Mouse (Mus musculus): Measurements from ENCODE around the gene Ccl3. TPM values are rescaled to one million over a fixed set of nuclear protein-coding genes. Genes with fewer than 3 reads are reported as not detected.
A peak's percentile ranks its signal among the peaks of the same experiment; 100 is the strongest.

Ccl3 gene
- total RNA-seq (2012; rRNA removed), result 3.2 and 5.0 TPM in 2 replicates
- total RNA-seq (2014; rRNA removed), result 6.7 and 10.6 TPM in 2 replicates
- 15.6 and 18.4 TPM in 2 replicates for polyA plus RNA-seq (2012; ENCODE audit: insufficient read length, low read depth)

- H3K4me3 ChIP-seq (replicated peaks in 1 of 3; ENCODE audit: low read depth in 2 of 3, low read length in 2 of 3, poor library complexity in 1 of 3), result no peak within 1 kb of the TSS
- peak; percentile 48 for DNase-seq (ENCODE audit: extremely low read depth)
- peak within 1 kb of the TSS; percentile 8 for H3K4me2 ChIP-seq (ENCODE audit: insufficient read depth, low read depth, poor library complexity, severe bottlenecking)
- H3K27ac ChIP-seq (ENCODE audit: insufficient read depth, low read depth), result no peak within 1 kb of the TSS
- in situ Hi-C loops (cut with MboI; ENCODE audit: low pct_ligation_motif_present, low pct_unique_long_range_greater_than_20kb, low sequenced_read_pairs), result no loop called here
- TF ChIP-seq PAX5 (IDR thresholded peaks at IDR 0.05; ENCODE audit: low read length), result no peak
- TF ChIP-seq GABPA (IDR thresholded peaks at IDR 0.05; ENCODE audit: insufficient replicate concordance, low read depth, low read length), result no peak
- TF ChIP-seq BHLHE40 (IDR thresholded peaks at IDR 0.05; ENCODE audit: low read depth, low read length), result peak; percentile 72
- no peak for TF ChIP-seq MAZ (IDR thresholded peaks at IDR 0.05; ENCODE audit: low read depth, low read length)
- TF ChIP-seq CTCF (conservative IDR thresholded peaks at IDR 0.05 in 1 of 2, IDR thresholded peaks at IDR 0.05 in 1 of 2; ENCODE audit: low read depth in 2 of 2, low read length in 2 of 2), result peak in 1 of 2 experiments; percentile 8; a peak in 1 of 4 replicates
- peak; percentile 18 for TF ChIP-seq RAD21 (IDR thresholded peaks at IDR 0.05; ENCODE audit: low read depth, low read length)
- TF ChIP-seq EP300 (IDR thresholded peaks at IDR 0.05; ENCODE audit: low read length), result peak; percentile 50; the same call in 1 of the 2 replicates
- no peak for TF ChIP-seq HCFC1 (IDR thresholded peaks at IDR 0.05; ENCODE audit: low read depth, low read length)
- TF ChIP-seq IRF4 (IDR thresholded peaks at IDR 0.05; ENCODE audit: low read depth, low read length), result peak; percentile 55; the same call in 1 of the 2 replicates
- peak; percentile 69; the same call in 1 of the 2 replicates for TF ChIP-seq ETS1 (conservative IDR thresholded peaks at IDR 0.05; ENCODE audit: low read depth, low read length)
- no peak for TF ChIP-seq ZC3H11A (IDR thresholded peaks at IDR 0.05; ENCODE audit: low read depth, low read length)
- peak; percentile 87 for TF ChIP-seq MEF2A (IDR thresholded peaks at IDR 0.05; ENCODE audit: borderline replicate concordance, low read depth, low read length)
- no peaks in the 10 kb centered on the region for H3K36me3 ChIP-seq (replicated peaks in 1 of 2; ENCODE audit: control insufficient read depth in 1 of 2, insufficient read depth in 1 of 2, low read length in 1 of 2)
- H3K27me3 ChIP-seq (replicated peaks), result no peaks in the 10 kb centered on the region
- H3K9me3 ChIP-seq (replicated peaks; ENCODE audit: low read length), result no peaks in the 10 kb centered on the region
- no peak within 1 kb of the TSS for H3K9ac ChIP-seq (ENCODE audit: insufficient read depth, low read depth)
- peaks cover 10 to 21% of the 10 kb centered on the region in 2 experiments for H3K4me1 ChIP-seq (ENCODE audit: control insufficient read depth in 1 of 2, insufficient read depth in 2 of 2)
- dilution Hi-C loops (cut with MboI; ENCODE audit: extremely low pct_ligation_motif_present, extremely low pct_unique_long_range_greater_than_20kb, low sequenced_read_pairs), result no loop called here
- no peaks in the 10 kb centered on the region for H3K79me2 ChIP-seq (replicated peaks; ENCODE audit: control insufficient read depth, extremely low read depth, insufficient read depth, poor library complexity, severe bottlenecking)
Measured at GRCm38 (mm10) chr11:83649305-83649841, at the start of gene Ccl3. Ccl3 (minus strand) TSS chr11:83649355.

- DNase-seq (ENCODE audit: extremely low read depth), result peak; percentile 42
Measured at GRCm38 (mm10) chr11:83692008-83692407, 42.9 kb upstream of the Ccl3 start.

More at GRCm38 (mm10) chr11:83692008-83692407, 42.9 kb upstream of the Ccl3 start:
- H3K36me3 ChIP-seq (replicated peaks in 1 of 2; ENCODE audit: control insufficient read depth in 1 of 2, insufficient read depth in 1 of 2, low read length in 1 of 2), result no peaks in the 10 kb centered on the region
- H3K79me2 ChIP-seq (replicated peaks; ENCODE audit: control insufficient read depth, extremely low read depth, insufficient read depth, poor library complexity, severe bottlenecking), result no peaks in the 10 kb centered on the region
- TF ChIP-seq TCF12 (IDR thresholded peaks at IDR 0.05; ENCODE audit: low read depth, low read length) (peak; percentile 36; the same call in 1 of the 2 replicates), RCOR1 (conservative IDR thresholded peaks at IDR 0.05; ENCODE audit: low read depth, low read length) (no peak), IRF4 (IDR thresholded peaks at IDR 0.05; ENCODE audit: low read depth, low read length) (no peak), CTCF (conservative IDR thresholded peaks at IDR 0.05 in 1 of 2, IDR thresholded peaks at IDR 0.05 in 1 of 2; ENCODE audit: low read depth in 2 of 2, low read length in 2 of 2) (no peak), MAFK (IDR thresholded peaks at IDR 0.05; ENCODE audit: insufficient replicate concordance, low read length) (peak; percentile 53; the same call in 1 of the 2 replicates), ZKSCAN1 (IDR thresholded peaks at IDR 0.05; ENCODE audit: borderline replicate concordance, low read depth, low read length) (no peak), MEF2A (IDR thresholded peaks at IDR 0.05; ENCODE audit: borderline replicate concordance, low read depth, low read length) (peak; percentile 54; the same call in 1 of the 2 replicates), TBP (conservative IDR thresholded peaks at IDR 0.05; ENCODE audit: low read depth, low read length) (no peak), USF1 (IDR thresholded peaks at IDR 0.05; ENCODE audit: low read depth, low read length) (no peak), MAX (IDR thresholded peaks at IDR 0.05; ENCODE audit: low read length) (peak; percentile 48; the same call in 1 of the 2 replicates), ETS1 (conservative IDR thresholded peaks at IDR 0.05; ENCODE audit: low read depth, low read length) (peak; percentile 71), NELFE (IDR thresholded peaks at IDR 0.05; ENCODE audit: low read depth, low read length) (no peak), JUN (IDR thresholded peaks at IDR 0.05; ENCODE audit: insufficient read depth, low read depth, low read length) (peak; percentile 17; the same call in 1 of the 2 replicates), USF2 (conservative IDR thresholded peaks at IDR 0.05; ENCODE audit: low read depth, low read length) (no peak), MXI1 (IDR thresholded peaks at IDR 0.05; ENCODE audit: low read depth, low read length) (no peak)
- peaks cover 3% of the 10 kb centered on the region for H3K27me3 ChIP-seq (replicated peaks)
- in situ Hi-C loops (cut with MboI; ENCODE audit: low pct_ligation_motif_present, low pct_unique_long_range_greater_than_20kb, low sequenced_read_pairs) (no loop called here), dilution Hi-C loops (cut with MboI; ENCODE audit: extremely low pct_ligation_motif_present, extremely low pct_unique_long_range_greater_than_20kb, low sequenced_read_pairs) (no loop called here)
- no peak overlapping the region for H3K27ac ChIP-seq (ENCODE audit: insufficient read depth, low read depth)
- H3K4me3 ChIP-seq (replicated peaks in 1 of 3; ENCODE audit: low read depth in 2 of 3, low read length in 2 of 3, poor library complexity in 1 of 3), result no peak overlapping the region
- H3K4me2 ChIP-seq (ENCODE audit: insufficient read depth, low read depth, poor library complexity, severe bottlenecking), result no peak overlapping the region
- no peak overlapping the region for H3K9ac ChIP-seq (ENCODE audit: insufficient read depth, low read depth)
- H3K4me1 ChIP-seq (ENCODE audit: control insufficient read depth in 1 of 2, insufficient read depth in 2 of 2), result peaks cover 4 to 9% of the 10 kb centered on the region in 2 experiments
- no peaks in the 10 kb centered on the region for H3K9me3 ChIP-seq (replicated peaks; ENCODE audit: low read length)
